Mouse (Mus musculus) heart, postnatal 0 days (tissue): ENCODE measurements at regions not wholly inside any gene's neighbourhood (a gene's known extent, or its start where the extent isn't known, plus 50 kb on each side); places are given as distances from the start of the nearest gene placed in this dataset.

Experiments used
- CTCF ChIP-seq: IDR thresholded peaks from 2 replicates; pipeline ENCODE4 v1.5.1; 2016; ENCODE audit warnings: antibody characterized with exemption, control low read depth, low read depth
- EP300 ChIP-seq: IDR thresholded peaks from 2 replicates; pipeline ENCODE4 v1.6.1; 2016; ENCODE audit warnings: antibody characterized with exemption, low read depth

DNA sequence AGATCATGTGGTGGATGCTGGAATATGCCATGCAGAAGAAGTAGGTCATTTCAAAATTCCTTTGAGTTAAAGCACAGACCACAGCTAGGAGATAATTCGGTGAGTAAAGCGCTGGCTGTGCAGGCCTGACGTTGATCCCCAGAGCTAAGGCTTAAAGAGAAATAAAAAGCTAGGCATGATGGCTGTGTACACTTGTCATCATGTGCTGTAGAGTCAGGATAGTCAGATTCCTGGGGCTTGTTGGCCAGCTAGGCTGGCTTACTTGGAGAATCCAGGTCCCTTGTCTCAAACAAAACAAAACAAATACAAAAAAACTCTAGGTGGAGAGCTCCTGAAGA is 70.7 kb downstream of the Dact1 start:
- no peak for TF ChIP-seq CTCF
- no peak for TF ChIP-seq EP300
